Mouse (Mus musculus) right cerebral cortex, adult 18-20 months (tissue): ENCODE data around the gene Tubg1.
"Not testable (repeated sequence)": the region's sequence is repeated elsewhere in the genome, so short reads cannot be mapped to it uniquely, and the experiment has no call there.

Source experiments
- DNase-seq: peaks from one replicate; pipeline ENCODE4 v3.0.0; 2022; ENCODE audit warnings: mixed read lengths

Tubg1 gene

GRCm38 (mm10) chr11:101103011-101103410, 16.7 kb upstream of the Tubg1 start:
- no peak for DNase-seq

GRCm38 (mm10) chr11:101109351-101109750, 10.4 kb upstream of the Tubg1 start:
- DNase-seq, result no peak

GRCm38 (mm10) chr11:101110708-101111107, 9.0 kb upstream of the Tubg1 start:
- DNase-seq, result no peak

GRCm38 (mm10) chr11:101111178-101111577, 8.6 kb upstream of the Tubg1 start:
- no peak for DNase-seq

- no peak for DNase-seq
These were observed 7.6 kb upstream of the Tubg1 start for GRCm38 (mm10) chr11:101112186-101112585.

GRCm38 (mm10) chr11:101115564-101115963, 4.2 kb upstream of the Tubg1 start:
- DNase-seq, result no peak

GRCm38 (mm10) chr11:101118105-101118504, 1.6 kb upstream of the Tubg1 start:
- DNase-seq, result no peak

GRCm38 (mm10) chr11:101119131-101119760, 492 bp upstream of the Tubg1 start:
- no peak for DNase-seq

- DNase-seq, result no peak
These were observed 929 bp downstream of the Tubg1 start for GRCm38 (mm10) chr11:101120545-101121188.

- not testable (repeated sequence) for DNase-seq
These were observed 4.8 kb downstream of the Tubg1 start for GRCm38 (mm10) chr11:101124494-101124893.

GRCm38 (mm10) chr11:101125008-101125407, 5.3 kb downstream of the Tubg1 start:
- not testable (repeated sequence) for DNase-seq

- DNase-seq, result no peak
These were observed 7.3 kb downstream of the Tubg1 start for GRCm38 (mm10) chr11:101127075-101127474.

- DNase-seq, result no peak
These were observed 9.3 kb downstream of the Tubg1 start for GRCm38 (mm10) chr11:101128996-101129577.

GRCm38 (mm10) chr11:101130056-101130756, 10.5 kb downstream of the Tubg1 start:
- DNase-seq, result no peak

- no peak for DNase-seq
These were observed 11.4 kb downstream of the Tubg1 start for GRCm38 (mm10) chr11:101131187-101131586.

GRCm38 (mm10) chr11:101131701-101132100, 12.0 kb downstream of the Tubg1 start:
- DNase-seq, result no peak

GRCm38 (mm10) chr11:101133037-101133436, 13.3 kb downstream of the Tubg1 start:
- no peak for DNase-seq

GRCm38 (mm10) chr11:101134217-101134865, 14.6 kb downstream of the Tubg1 start:
- DNase-seq, result no peak

GRCm38 (mm10) chr11:101137000-101137399, 17.3 kb downstream of the Tubg1 start:
- no peak for DNase-seq

GRCm38 (mm10) chr11:101138536-101139181, 18.9 kb downstream of the Tubg1 start:
- DNase-seq, result no peak

- no peak for DNase-seq
These were observed 20.6 kb downstream of the Tubg1 start for GRCm38 (mm10) chr11:101140164-101140819.

GRCm38 (mm10) chr11:101141088-101141487, 21.4 kb downstream of the Tubg1 start:
- DNase-seq, result no peak
